Mouse (Mus musculus): Measurements from ENCODE around the gene Ppid. TPM values are rescaled to one million over a fixed set of nuclear protein-coding genes. Genes with fewer than 3 reads are reported as not detected.

Ppid gene
- polyA plus RNA-seq, 1 experiment from 2014 or later, result 168 TPM

- H3K27ac ChIP-seq, result no peak overlapping the region; the same call in 1 of the 2 replicates
- H3K4me3 ChIP-seq (replicated peaks), result no peak overlapping the region
- H3K27me3 ChIP-seq, result no peaks in the 10 kb centered on the region
- no peaks in the 10 kb centered on the region for H3K9me3 ChIP-seq (replicated peaks)
- 43% methylated on average over 10 of the region's 10 CpGs for WGBS
- peaks cover 13% of the 10 kb centered on the region for H3K4me1 ChIP-seq
- H3K4me2 ChIP-seq, result peak overlapping the region; percentile 45
- ATAC-seq (replicated peaks; ENCODE audit: low FRiP score), result peak; percentile 74
- no peak overlapping the region for H3K9ac ChIP-seq
- no peaks in the 10 kb centered on the region for H3K36me3 ChIP-seq
These were observed 15.3 kb upstream of the Ppid start for GRCm38 (mm10) chr3:79575576-79576467.

DNA sequence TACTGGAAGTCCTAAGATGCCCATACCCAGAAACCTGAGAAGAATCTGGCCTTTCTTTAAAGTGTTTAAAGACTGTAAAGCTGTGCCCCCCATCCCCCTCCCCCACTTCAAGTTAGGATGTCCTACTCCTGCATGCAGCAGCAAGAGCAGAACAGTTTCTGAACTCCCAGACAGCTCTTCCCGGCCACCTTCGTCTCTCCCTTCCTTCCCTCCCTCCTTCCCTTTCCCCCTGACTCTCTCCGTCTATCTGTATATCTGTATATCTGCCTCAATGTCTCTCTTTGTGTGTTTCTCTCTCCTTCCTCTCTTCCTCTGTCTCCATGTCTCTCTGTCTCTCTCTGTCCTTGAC is 14.7 kb upstream of the Ppid start:
- H3K4me1 ChIP-seq, result peaks cover 13% of the 10 kb centered on the region
- H3K36me3 ChIP-seq, result no peaks in the 10 kb centered on the region
- ATAC-seq (replicated peaks; ENCODE audit: low FRiP score), result peak; percentile 60
- H3K9ac ChIP-seq, result no peak overlapping the region
- no peak overlapping the region for H3K27ac ChIP-seq
- H3K27me3 ChIP-seq, result no peaks in the 10 kb centered on the region
- WGBS, result 4% methylated on average over 3 of the region's 3 CpGs
- H3K4me2 ChIP-seq, result peak overlapping the region; percentile 45
- no peak overlapping the region for H3K4me3 ChIP-seq (replicated peaks)
- no peaks in the 10 kb centered on the region for H3K9me3 ChIP-seq (replicated peaks)

- peak; percentile 55 for ATAC-seq (replicated peaks; ENCODE audit: low FRiP score)
- Histone ChIP-seq H3K27me3 (no peaks in the 10 kb centered on the region), H3K36me3 (no peaks in the 10 kb centered on the region), H3K9ac (no peak overlapping the region), H3K27ac (no peak overlapping the region), H3K4me3 (replicated peaks) (no peak overlapping the region), H3K4me1 (peaks cover 13% of the 10 kb centered on the region), H3K9me3 (replicated peaks) (no peaks in the 10 kb centered on the region), H3K4me2 (peak overlapping the region; percentile 45)
- 24% methylated on average over 5 of the region's 5 CpGs for WGBS
These were observed 14.3 kb upstream of the Ppid start for GRCm38 (mm10) chr3:79576865-79577264.

DNA sequence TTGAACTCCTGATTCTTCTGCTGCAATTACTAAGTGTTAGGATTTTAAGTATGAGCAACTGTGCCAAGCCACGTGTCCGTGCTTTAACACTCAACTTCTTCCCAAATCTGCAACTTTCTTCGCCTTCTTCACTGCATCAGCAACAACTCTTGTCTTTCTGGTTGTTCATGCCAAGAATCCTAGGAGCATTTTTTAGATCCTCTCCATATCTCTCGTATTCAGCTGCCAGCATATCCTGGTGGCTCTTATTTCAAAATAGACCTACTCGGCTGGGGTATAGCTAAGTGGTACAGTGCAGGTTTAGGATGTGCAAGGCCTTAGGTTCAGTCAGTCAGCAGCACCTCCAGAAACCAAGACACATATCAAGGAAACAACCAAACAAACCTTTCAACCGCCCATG is 13.5 kb upstream of the Ppid start:
- no peak overlapping the region for H3K9ac ChIP-seq
- ATAC-seq (replicated peaks; ENCODE audit: low FRiP score), result no peak
- H3K9me3 ChIP-seq (replicated peaks), result no peaks in the 10 kb centered on the region
- H3K36me3 ChIP-seq, result no peaks in the 10 kb centered on the region
- no peaks in the 10 kb centered on the region for H3K27me3 ChIP-seq
- no peak overlapping the region for H3K4me3 ChIP-seq (replicated peaks)
- H3K27ac ChIP-seq, result no peak overlapping the region
- no peak overlapping the region for H3K4me2 ChIP-seq
- H3K4me1 ChIP-seq, result peaks cover 13% of the 10 kb centered on the region
- whole genome bisulfite sequencing, result 82% methylated on average over 6 of the region's 6 CpGs

DNA sequence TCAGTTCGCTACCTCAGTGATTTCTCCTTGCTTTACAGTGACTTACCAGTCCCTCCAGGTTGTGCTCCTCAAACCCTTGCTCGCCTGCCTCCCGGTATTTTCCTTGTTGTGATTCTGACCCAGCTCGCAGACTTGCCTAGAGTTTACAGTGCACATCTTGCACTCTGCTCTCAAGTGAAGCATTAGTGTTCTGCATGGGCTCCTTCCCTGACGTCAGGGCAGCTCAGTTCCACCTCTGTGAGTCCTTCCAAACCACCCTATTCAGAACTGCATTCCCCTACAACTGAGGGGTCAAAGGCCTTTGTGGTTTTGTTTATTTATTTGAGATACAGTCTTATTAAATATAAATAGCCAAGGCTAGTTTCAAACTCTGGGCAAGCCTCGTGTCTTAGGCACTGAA is 13.0 kb upstream of the Ppid start:
- peaks cover 13% of the 10 kb centered on the region for H3K4me1 ChIP-seq
- ATAC-seq (replicated peaks; ENCODE audit: low FRiP score), result 0 out of 2 replicates have a peak, but pooled peaks have one; percentile 61
- H3K4me2 ChIP-seq, result no peak overlapping the region
- H3K27ac ChIP-seq, result no peak overlapping the region
- no peak overlapping the region for H3K4me3 ChIP-seq (replicated peaks)
- 54% methylated on average over 6 of the region's 6 CpGs for WGBS
- H3K27me3 ChIP-seq, result no peaks in the 10 kb centered on the region
- no peaks in the 10 kb centered on the region for H3K36me3 ChIP-seq
- H3K9me3 ChIP-seq (replicated peaks), result no peaks in the 10 kb centered on the region
- no peak overlapping the region for H3K9ac ChIP-seq

- Histone ChIP-seq H3K4me1 (peaks cover 13% of the 10 kb centered on the region), H3K9ac (no peak overlapping the region), H3K4me2 (no peak overlapping the region), H3K4me3 (replicated peaks) (no peak overlapping the region), H3K27ac (no peak overlapping the region), H3K36me3 (no peaks in the 10 kb centered on the region), H3K27me3 (no peaks in the 10 kb centered on the region), H3K9me3 (replicated peaks) (no peaks in the 10 kb centered on the region)
- 56% methylated on average over 5 of the region's 5 CpGs for whole genome bisulfite sequencing
- ATAC-seq (replicated peaks; ENCODE audit: low FRiP score), result no peak
These were observed 11.1 kb upstream of the Ppid start for GRCm38 (mm10) chr3:79579891-79580575.

DNA sequence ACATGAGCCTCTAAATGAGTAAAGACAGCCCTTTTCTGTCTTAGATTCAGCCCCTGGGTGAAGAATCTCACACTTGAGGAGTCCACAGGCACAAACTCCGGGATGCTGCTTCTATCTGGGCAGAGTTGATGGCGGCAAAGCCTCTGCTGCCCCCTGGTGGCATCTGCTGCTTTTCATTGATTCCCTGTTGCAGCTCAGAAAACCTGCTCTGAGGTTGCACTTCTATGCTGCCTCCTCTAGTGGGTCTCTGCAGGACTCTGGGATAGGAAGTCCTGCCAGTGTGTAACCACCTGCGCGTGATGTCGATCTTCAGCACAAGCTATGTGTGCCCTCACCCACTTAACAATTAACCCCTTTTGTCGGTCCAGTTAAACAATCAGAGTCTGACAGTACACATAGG is 4.3 kb upstream of the Ppid start:
- Histone ChIP-seq H3K4me1 (0 out of 2 replicates have a peak, but pooled peaks cover 4% of the 10 kb centered on the region), H3K9me3 (replicated peaks) (no peaks in the 10 kb centered on the region), H3K9ac (no peak overlapping the region), H3K4me2 (peak overlapping the region; percentile 25; the same call in 1 of the 2 replicates), H3K4me3 (replicated peaks) (no peak overlapping the region), H3K36me3 (no peaks in the 10 kb centered on the region), H3K27me3 (no peaks in the 10 kb centered on the region), H3K27ac (no peak overlapping the region)
- 3% methylated on average over 6 of the region's 6 CpGs for WGBS
- peak; percentile 65 for ATAC-seq (replicated peaks; ENCODE audit: low FRiP score)

- Histone ChIP-seq H3K9me3 (replicated peaks) (no peaks in the 10 kb centered on the region), H3K4me3 (replicated peaks) (no peak overlapping the region), H3K9ac (no peak overlapping the region), H3K36me3 (peaks cover 13% of the 10 kb centered on the region), H3K27ac (no peak overlapping the region), H3K4me2 (no peak overlapping the region), H3K4me1 (peaks cover 13% of the 10 kb centered on the region), H3K27me3 (no peaks in the 10 kb centered on the region)
- WGBS, result 80% methylated on average over 2 of the region's 2 CpGs
- no peak for ATAC-seq (replicated peaks; ENCODE audit: low FRiP score)
These were observed 1.5 kb upstream of the Ppid start for GRCm38 (mm10) chr3:79589671-79590070.

DNA sequence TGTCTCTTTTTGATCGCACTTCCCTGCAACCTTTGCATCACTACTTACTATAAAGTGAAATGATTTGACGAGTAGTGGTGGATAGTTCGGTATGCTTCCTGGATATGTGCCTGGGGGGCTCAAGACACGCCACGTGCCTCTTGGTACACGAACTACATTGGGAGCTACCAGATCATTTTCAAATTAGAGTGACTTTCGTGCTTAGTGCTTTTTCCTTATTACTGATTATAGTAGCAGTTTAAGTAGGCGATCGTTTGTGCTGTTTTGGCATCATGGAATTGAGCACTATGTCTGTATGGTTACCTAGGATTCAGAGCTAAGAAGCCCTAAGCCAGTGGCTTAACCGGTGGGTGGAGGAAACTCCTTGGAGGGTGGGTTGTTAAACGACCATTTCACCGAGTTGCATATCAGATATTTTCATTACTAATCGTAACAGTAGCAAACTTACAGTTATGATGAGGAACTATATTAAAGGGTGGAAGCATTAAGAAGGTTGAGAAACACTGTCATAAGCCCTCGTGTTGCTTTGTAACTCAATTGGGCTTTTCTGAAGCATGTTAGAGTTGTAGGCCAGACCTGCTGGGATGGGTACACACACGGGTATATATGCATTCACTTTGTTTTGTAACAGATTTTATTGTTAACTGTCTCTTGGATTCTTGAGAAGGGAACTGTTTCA is 790 bp downstream of the Ppid start:
- ATAC-seq (replicated peaks; ENCODE audit: low FRiP score), result peak; percentile 17; the same call in 1 of the 2 replicates

DNA sequence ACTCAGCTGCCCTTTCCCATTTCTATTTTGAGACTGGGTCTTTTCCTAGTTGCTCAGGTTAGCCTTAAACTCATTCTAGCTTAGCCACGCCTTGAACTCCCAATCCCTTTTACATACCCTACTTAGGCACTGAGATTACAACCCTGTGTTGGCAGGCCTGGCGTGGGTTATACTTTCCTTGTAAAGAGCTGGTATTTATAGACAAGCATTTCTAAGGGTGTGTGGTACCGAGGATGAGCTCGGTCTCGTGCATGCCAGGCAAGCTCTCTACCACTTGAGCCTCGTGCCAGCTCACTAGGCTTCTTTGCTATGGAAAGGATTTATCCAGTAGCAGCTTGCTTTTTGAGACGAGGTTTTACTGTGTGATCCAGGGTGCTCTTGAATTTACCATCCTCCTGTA is 4.3 kb downstream of the Ppid start:
- Histone ChIP-seq H3K4me2 (no peak overlapping the region), H3K4me3 (replicated peaks) (no peak overlapping the region), H3K27ac (no peak overlapping the region), H3K36me3 (peaks cover 64% of the 10 kb centered on the region), H3K9me3 (replicated peaks) (no peaks in the 10 kb centered on the region), H3K9ac (no peak overlapping the region), H3K27me3 (no peaks in the 10 kb centered on the region), H3K4me1 (peaks cover 13% of the 10 kb centered on the region)
- no peak for ATAC-seq (replicated peaks; ENCODE audit: low FRiP score)
- WGBS, result 96% methylated on average over 7 of the region's 7 CpGs

More for the DNA sequence above, 790 bp downstream of the Ppid start:
- H3K4me2 ChIP-seq, result peak overlapping the region; percentile 63
- H3K27me3 ChIP-seq, result no peaks in the 10 kb centered on the region
- H3K27ac ChIP-seq, result peak overlapping the region; percentile 88
- H3K9me3 ChIP-seq (replicated peaks), result no peaks in the 10 kb centered on the region
- WGBS, result 4% methylated on average over 15 of the region's 15 CpGs
- H3K4me1 ChIP-seq, result peaks cover 13% of the 10 kb centered on the region
- H3K36me3 ChIP-seq, result peaks cover 33% of the 10 kb centered on the region
- peak overlapping the region; percentile 82 for H3K9ac ChIP-seq
- H3K4me3 ChIP-seq (replicated peaks), result peak overlapping the region; percentile 69

DNA sequence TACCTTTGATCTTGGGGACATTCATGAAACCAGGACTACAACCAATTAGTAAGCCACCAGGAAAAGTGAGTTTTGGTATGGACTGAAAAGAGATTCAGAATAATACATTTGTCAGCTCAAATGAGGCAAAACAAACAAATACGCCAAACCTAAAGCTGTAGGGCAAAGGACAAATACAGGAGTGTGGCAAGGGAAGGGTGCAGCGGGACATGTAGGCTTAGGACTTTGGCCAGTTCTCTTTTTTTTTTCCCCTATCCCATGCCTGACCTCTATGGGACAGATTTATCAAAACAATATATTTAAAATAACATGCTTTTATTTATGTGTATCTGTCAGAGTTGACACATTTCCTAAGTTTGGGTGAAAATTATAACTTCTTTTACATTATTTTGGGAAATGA is 18.7 kb downstream of the Ppid start:
- no peak overlapping the region for H3K4me2 ChIP-seq
- no peaks in the 10 kb centered on the region for H3K27me3 ChIP-seq
- H3K36me3 ChIP-seq, result peaks cover 65% of the 10 kb centered on the region
- no peak overlapping the region for H3K4me3 ChIP-seq (replicated peaks)
- H3K4me1 ChIP-seq, result no peaks in the 10 kb centered on the region
- ATAC-seq (replicated peaks; ENCODE audit: low FRiP score), result no peak
- H3K9me3 ChIP-seq (replicated peaks), result no peaks in the 10 kb centered on the region
- WGBS, result 86% methylated on average over 2 of the region's 2 CpGs
- no peak overlapping the region for H3K27ac ChIP-seq
- no peak overlapping the region for H3K9ac ChIP-seq
